Mouse (Mus musculus): ENCODE measurements around the gene Rnaset2b. TPM values are rescaled to one million over a fixed set of nuclear protein-coding genes. Genes with fewer than 3 reads are reported as not detected.
"Not testable (repeated sequence)": the region's sequence is repeated elsewhere in the genome, so short reads cannot be mapped to it uniquely, and the experiment has no call there.

Gene Rnaset2b
- polyA plus RNA-seq, 1 experiment from 2014 or later = 108 TPM

GRCm38 (mm10) chr17:7030622-7031174, 60.3 kb downstream of the Rnaset2b start:
- DNase-seq (ENCODE audit: low spot score); H3K36me3 ChIP-seq (ENCODE audit: control insufficient read depth, insufficient read depth, low read length); H3K9ac ChIP-seq (ENCODE audit: low read length); H3K9me3 ChIP-seq (replicated peaks; ENCODE audit: control insufficient read depth, low read length); H3K4me2 ChIP-seq (ENCODE audit: low read length); ATAC-seq; H3K4me1 ChIP-seq (ENCODE audit: control insufficient read depth, insufficient read depth, low read length); H3K4me3 ChIP-seq (ENCODE audit: low read depth, low read length); H3K27me3 ChIP-seq (replicated peaks; ENCODE audit: control insufficient read depth, insufficient read depth, low read length); H3K27ac ChIP-seq (ENCODE audit: low read depth, low read length): not testable (repeated sequence)
- WGBS = 77% methylated on average over 2 of the region's 6 CpGs

DNA sequence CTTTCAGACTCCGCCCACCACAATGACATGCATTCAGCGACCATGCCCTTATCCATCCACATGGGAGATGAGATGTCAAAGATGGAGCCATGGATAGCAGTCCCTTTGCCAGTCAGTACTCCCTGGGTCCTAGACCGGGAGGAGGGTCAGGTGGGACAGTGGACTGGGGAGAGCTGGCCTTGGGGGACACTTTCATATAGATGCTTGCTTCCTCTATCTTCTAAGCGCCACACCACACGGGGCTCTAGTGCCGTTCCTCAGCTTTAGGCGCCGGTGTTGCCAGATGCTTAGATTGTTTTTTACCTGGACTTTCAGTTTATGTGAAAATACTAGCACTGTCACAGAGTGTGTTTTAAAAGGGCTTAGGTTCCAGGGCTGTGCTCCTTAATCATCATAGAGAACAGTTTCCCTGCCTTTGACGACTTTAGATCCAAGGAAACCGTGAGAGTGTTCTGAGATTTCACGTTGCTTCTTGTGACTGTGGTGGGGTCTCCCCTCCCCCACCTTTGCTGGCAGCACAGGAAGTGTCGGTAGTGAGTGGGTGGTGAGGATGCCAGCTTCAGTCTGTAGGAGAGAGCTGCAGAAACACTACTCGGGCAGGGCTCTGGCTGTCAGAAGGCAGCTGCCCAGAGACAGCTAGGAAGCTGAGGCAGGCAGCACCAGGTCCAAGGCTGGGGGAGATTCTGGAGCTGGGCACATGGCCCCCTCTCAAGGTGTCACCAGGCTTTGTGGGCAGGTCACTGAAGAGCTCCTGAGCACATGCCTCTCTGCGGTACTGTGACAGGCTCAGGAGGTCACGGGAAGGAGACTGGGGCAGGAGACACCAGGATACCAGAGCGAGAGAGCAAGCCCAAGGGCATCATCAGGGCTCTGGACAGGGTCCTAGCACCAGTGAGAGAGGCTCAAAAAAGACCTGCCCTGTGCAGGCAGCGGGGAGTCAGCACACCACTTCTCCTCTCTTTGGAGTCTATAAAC, 63.0 kb downstream of the Rnaset2b start:
- not testable (repeated sequence) for H3K9me3 ChIP-seq (replicated peaks; ENCODE audit: control insufficient read depth, low read length); H3K27ac ChIP-seq (ENCODE audit: low read depth, low read length); H3K27me3 ChIP-seq (replicated peaks; ENCODE audit: control insufficient read depth, insufficient read depth, low read length); H3K36me3 ChIP-seq (ENCODE audit: control insufficient read depth, insufficient read depth, low read length); H3K4me2 ChIP-seq (ENCODE audit: low read length); DNase-seq (ENCODE audit: low spot score); H3K9ac ChIP-seq (ENCODE audit: low read length); H3K4me3 ChIP-seq (ENCODE audit: low read depth, low read length); H3K4me1 ChIP-seq (ENCODE audit: control insufficient read depth, insufficient read depth, low read length); ATAC-seq
- 43% methylated on average over 3 of the region's 17 CpGs for WGBS

Other genes with a start within 250 kb of the Rnaset2b start
- gene Ezr, start 187.8 kb upstream of the Rnaset2b start, polyA plus RNA-seq (2014; fragmentation: Nextera tagmentation; extraction: Ambion mirVana) = 94.0 and 101 TPM in 2 replicates
- 57.7 and 60.2 TPM in 2 replicates for gene Rsph3b, start 22.0 kb upstream of the Rnaset2b start, polyA plus RNA-seq (2014; fragmentation: Nextera tagmentation; extraction: Ambion mirVana)
- gene Tagap1, start 9.5 kb upstream of the Rnaset2b start, polyA plus RNA-seq (2014; fragmentation: Nextera tagmentation; extraction: Ambion mirVana) = 59.8 and 65.3 TPM in 2 replicates
- gene Gm49721, start 8.3 kb downstream of the Rnaset2b start, polyA plus RNA-seq (2014; fragmentation: Nextera tagmentation; extraction: Ambion mirVana) = 0.40 TPM in 1 of 2 replicates, not detected in the other
- gene Gm1604a, start 54.9 kb downstream of the Rnaset2b start, polyA plus RNA-seq (2014; fragmentation: Nextera tagmentation; extraction: Ambion mirVana) = not detected in 2 replicates
- gene Rps6ka2, start 199.5 kb downstream of the Rnaset2b start, polyA plus RNA-seq (2014; fragmentation: Nextera tagmentation; extraction: Ambion mirVana) = 18.9 and 21.6 TPM in 2 replicates